Mouse (Mus musculus) E14TG2a.4 (cell line): Measurements from ENCODE around the gene Sacm1l.

Experiments
- H3K27me3 ChIP-seq: 2 replicates; pipeline ENCODE4 v1.6.1; 2014; ENCODE audit warnings: low read length, control low read depth; ENCODE audit not compliant: insufficient read depth
- H3K36me3 ChIP-seq: 2 replicates; pipeline ENCODE4 v1.6.1; 2014; ENCODE audit warnings: low read length, control low read depth; ENCODE audit not compliant: insufficient read depth
- H3K4me1 ChIP-seq: replicated peaks from 2 replicates; pipeline ENCODE4 v1.6.1; 2014; ENCODE audit warnings: low read depth, low read length, control low read depth
- H3K4me3 ChIP-seq: replicated peaks from 2 replicates; pipeline ENCODE4 v1.5.1; 2014; ENCODE audit warnings: mild to moderate bottlenecking, low read length
- H3K9me3 ChIP-seq: 2 replicates; pipeline ENCODE4 v1.6.1; 2014; ENCODE audit warnings: low read length, control low read depth
- CTCF ChIP-seq: conservative IDR thresholded peaks from 2 replicates; pipeline ENCODE4 v1.5.1; 2014; ENCODE audit warnings: low read length
- NANOG ChIP-seq: IDR thresholded peaks from 2 replicates; pipeline ENCODE4 v1.6.1; 2014; ENCODE audit warnings: borderline replicate concordance, low read length, mixed read lengths
- POU5F1 ChIP-seq: IDR thresholded peaks from 2 replicates; pipeline ENCODE4 v1.6.1; 2014; ENCODE audit warnings: low read length, borderline replicate concordance

Gene Sacm1l

DNA sequence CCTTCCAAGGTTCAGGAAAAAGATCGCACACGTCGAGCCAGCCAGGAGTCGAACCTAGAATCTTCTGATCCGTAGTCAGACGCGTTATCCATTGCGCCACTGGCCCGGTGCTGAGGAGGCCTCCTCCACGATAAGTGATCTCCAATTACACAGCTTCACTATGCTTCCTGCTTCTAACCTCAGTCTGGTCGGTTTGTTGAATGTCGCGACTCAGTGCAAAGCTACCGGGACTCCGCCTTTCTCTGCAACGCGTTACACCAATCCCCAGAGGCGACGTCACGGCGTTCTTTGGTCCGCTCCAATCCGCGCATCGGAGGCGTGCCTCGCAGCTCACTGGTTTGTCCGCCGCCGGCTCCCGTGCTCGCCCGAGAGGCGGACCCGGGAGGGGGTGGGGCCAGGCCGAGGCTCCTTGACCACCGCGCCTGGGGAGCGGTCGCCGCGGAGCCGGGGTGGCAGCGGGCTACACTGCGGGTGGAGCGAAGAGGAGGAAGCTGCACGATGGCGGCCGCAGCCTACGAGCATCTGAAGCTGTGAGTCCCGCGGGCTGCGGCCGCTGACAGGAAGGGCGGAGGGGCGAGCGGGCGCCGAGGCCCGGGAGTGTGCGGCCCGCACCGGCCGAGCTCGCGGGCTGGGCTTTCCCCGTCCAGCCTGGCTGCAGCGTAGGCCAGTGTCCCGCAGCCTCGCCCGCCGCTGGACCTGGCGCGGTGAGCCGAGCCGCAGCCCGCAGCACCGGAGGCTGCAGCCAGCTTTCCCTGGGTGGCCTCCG, at the start of gene Sacm1l:
Gene Sacm1l (plus strand): TSS at position 368 of the 766 bp plus-strand sequence.
- no peaks in the 10 kb centered on the region for H3K36me3 ChIP-seq
- no peaks in the 10 kb centered on the region for H3K27me3 ChIP-seq
- no peaks in the 10 kb centered on the region for H3K9me3 ChIP-seq
- H3K4me1 ChIP-seq = peaks cover 19% of the 10 kb centered on the region
- H3K4me3 ChIP-seq = peak within 1 kb of the TSS; percentile 99
- TF ChIP-seq POU5F1 (no peak), NANOG (no peak), CTCF (no peak)

DNA sequence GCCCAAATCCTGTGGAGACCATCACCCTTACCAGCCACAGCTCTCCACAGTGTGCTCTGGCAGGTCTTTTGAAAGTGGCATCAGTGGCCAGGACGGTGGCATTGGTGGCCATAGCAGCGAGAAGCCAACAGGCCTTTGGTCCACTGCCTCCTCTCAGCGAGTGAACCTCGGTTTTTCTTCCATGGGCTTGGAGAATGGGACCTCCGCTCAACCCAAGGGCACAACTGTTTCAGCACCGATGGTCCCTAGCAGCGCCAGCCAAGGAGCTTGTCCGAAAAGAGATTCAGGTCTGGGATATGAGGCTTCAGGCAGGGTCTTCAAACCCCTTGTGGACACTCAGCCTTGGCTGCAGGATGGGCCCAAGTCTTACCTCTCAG, 49.7 kb upstream of the Sacm1l start:
- Histone ChIP-seq H3K4me1 (peaks cover 29% of the 10 kb centered on the region), H3K9me3 (no peaks in the 10 kb centered on the region), H3K36me3 (peaks cover 31% of the 10 kb centered on the region), H3K27me3 (peaks cover 9% of the 10 kb centered on the region; the same call in 1 of the 2 replicates), H3K4me3 (no peak overlapping the region; the same call in 1 of the 2 replicates)
- TF ChIP-seq NANOG = no peak
- TF ChIP-seq POU5F1 = no peak
- no peak for TF ChIP-seq CTCF

DNA sequence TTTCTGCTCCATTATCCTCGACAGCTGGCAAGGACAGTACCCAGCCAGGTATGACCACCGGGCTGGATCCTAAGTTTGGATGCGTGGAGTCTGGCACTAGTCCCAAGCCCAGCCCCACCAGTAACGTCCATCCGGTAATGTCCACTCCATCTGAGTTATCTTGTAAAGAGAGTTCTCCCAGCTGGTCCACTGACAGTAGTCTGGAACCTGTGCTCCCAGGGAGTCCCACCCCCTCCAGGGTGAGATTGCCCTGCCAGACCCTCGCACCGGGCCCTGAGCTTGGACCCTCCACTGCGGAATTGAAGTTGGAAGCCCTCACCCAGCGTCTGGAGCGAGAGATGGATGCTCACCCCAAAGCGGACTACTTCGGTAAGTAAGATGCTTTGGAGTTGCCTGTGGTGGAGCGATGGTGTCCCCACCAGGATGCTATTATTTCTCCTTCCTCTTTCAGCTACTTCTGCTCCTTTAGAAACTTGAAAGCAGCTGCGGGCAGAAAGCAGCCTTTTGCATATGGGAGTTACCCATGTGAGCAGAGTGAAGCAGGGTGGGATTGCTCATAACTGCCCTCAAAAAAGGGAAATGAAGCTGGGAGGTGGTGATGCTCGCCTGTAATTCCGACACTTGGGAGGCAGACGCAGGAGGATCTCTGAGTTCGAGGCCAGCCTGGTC, 49.2 kb upstream of the Sacm1l start:
- no peaks in the 10 kb centered on the region for H3K9me3 ChIP-seq

DNA sequence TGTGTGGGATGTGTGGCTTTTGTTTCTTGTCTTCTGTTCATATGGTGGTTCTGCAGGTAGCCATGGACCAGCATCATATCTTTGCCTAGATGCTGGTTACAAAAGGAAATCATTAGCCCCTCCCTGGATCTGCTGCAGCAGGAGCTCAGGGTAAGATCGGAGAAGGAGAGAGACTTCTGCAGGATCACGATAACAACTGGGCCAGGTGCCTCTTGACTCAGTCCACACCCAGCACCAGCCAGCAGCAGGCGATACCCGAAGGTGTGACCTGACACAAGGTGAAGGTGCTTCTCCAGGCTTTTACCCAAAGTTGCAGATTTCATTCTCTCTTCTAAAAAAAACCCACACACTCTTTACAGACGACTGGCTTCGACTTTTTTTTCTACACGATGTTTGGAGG, 48.4 kb upstream of the Sacm1l start:
- no peak for TF ChIP-seq CTCF
- no peak overlapping the region for H3K4me3 ChIP-seq
- peaks cover 29% of the 10 kb centered on the region for H3K4me1 ChIP-seq
- H3K27me3 ChIP-seq = peaks cover 9% of the 10 kb centered on the region; the same call in 1 of the 2 replicates
- H3K9me3 ChIP-seq = no peaks in the 10 kb centered on the region
- H3K36me3 ChIP-seq = peaks cover 39% of the 10 kb centered on the region

More for the DNA sequence above, 49.2 kb upstream of the Sacm1l start:
- H3K4me3 ChIP-seq = no peak overlapping the region
- H3K27me3 ChIP-seq = peaks cover 9% of the 10 kb centered on the region; the same call in 1 of the 2 replicates
- peaks cover 32% of the 10 kb centered on the region for H3K36me3 ChIP-seq
- peaks cover 29% of the 10 kb centered on the region for H3K4me1 ChIP-seq
- TF ChIP-seq CTCF (no peak), NANOG (no peak), POU5F1 (no peak)

DNA sequence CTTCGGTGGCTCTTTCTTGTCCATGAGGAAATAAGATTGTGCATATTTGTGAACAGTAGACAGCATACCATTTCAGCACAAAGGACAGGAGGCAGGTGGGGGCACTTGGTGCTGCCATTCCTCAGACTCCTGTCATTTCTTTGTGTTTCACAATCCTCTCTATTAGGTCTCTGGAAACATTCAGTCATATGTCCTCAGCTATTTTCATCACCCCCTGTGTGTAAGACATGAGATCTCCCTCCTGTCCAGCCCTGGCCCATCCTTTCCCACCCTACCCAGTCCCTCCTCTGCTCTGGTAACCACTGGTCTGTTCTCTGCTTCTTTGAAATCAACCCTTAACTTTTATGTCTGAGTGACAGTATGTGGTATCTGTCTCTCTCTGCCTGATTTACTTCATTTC, 46.0 kb upstream of the Sacm1l start:
- Histone ChIP-seq H3K27me3 (peaks cover 9% of the 10 kb centered on the region; the same call in 1 of the 2 replicates), H3K4me3 (no peak overlapping the region), H3K36me3 (peaks cover 47% of the 10 kb centered on the region), H3K4me1 (peaks cover 29% of the 10 kb centered on the region), H3K9me3 (no peaks in the 10 kb centered on the region)
- TF ChIP-seq NANOG (no peak), CTCF (no peak), POU5F1 (no peak)

DNA sequence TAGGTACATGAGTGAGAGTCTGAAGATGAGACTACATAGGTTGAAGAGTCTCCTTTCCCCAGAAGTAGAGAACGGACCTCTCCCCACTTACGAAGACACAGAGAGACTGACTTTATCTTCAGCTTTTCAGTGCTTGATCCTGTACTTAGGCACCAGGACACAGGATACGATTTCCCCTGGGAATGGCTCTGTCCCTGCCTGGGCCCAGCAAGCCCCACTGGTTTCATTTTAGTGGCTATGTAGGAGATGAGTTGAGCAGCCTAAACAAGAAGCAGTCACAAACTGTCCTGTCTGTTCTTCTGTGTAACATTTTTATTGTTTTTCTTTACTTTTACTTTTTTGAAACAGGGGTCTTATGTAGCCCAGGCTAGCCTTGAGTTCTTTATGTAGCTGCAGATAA, 44.7 kb upstream of the Sacm1l start:
- H3K36me3 ChIP-seq = peaks cover 43% of the 10 kb centered on the region
- peaks cover 21% of the 10 kb centered on the region for H3K4me1 ChIP-seq
- H3K9me3 ChIP-seq = no peaks in the 10 kb centered on the region
- peaks cover 7% of the 10 kb centered on the region; the same call in 1 of the 2 replicates for H3K27me3 ChIP-seq
- no peak overlapping the region for H3K4me3 ChIP-seq
- TF ChIP-seq NANOG = no peak
- TF ChIP-seq POU5F1 = no peak
- no peak for TF ChIP-seq CTCF

DNA sequence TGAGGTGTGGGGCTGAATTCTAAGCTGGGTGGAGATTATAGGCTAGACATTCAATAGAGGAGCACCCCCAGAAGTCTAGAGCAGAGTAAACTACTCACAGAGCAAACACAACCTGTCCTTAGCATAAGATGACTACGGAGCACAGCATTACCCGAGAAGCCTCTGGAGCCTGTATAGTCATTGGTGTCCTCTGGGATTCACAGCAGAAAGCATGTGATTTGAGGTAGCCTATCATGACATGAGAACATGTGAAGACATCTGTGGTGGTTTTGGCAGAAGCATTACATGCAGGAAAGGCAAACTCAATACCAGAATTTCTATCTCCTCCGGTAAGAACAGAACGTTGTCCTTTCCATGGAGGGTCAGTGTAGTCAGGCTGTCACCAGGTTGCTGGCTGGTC, 44.0 kb upstream of the Sacm1l start:
- no peaks in the 10 kb centered on the region; the same call in 1 of the 2 replicates for H3K27me3 ChIP-seq
- H3K4me1 ChIP-seq = peaks cover 17% of the 10 kb centered on the region
- H3K36me3 ChIP-seq = peaks cover 36% of the 10 kb centered on the region
- no peaks in the 10 kb centered on the region for H3K9me3 ChIP-seq
- TF ChIP-seq NANOG (no peak), POU5F1 (no peak), CTCF (no peak)
- no peak overlapping the region for H3K4me3 ChIP-seq

DNA sequence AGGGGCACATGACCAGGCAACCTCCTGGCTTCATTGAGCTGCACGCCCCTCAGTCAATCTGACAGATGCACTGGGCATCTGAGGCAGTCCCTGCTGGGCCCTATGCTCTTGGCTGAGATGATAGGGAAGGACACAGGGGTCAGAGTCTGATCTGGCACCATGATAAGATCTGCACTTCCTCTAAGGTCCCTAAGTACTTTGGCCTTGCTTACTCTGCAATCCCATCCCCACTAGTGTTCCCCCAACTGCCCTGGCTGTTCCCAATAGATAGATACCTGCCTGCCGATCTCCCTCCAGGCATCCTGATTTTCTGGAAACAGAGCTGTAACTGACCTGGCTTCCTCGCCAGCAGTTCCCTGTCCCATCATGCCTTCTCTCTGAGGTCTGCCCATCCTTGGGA, 42.9 kb upstream of the Sacm1l start:
- peaks cover 25% of the 10 kb centered on the region for H3K4me1 ChIP-seq
- no peak overlapping the region for H3K4me3 ChIP-seq
- TF ChIP-seq NANOG (no peak), POU5F1 (no peak), CTCF (no peak)
- H3K27me3 ChIP-seq = no peaks in the 10 kb centered on the region
- H3K36me3 ChIP-seq = peaks cover 25% of the 10 kb centered on the region; the same call in 1 of the 2 replicates
- H3K9me3 ChIP-seq = no peaks in the 10 kb centered on the region

DNA sequence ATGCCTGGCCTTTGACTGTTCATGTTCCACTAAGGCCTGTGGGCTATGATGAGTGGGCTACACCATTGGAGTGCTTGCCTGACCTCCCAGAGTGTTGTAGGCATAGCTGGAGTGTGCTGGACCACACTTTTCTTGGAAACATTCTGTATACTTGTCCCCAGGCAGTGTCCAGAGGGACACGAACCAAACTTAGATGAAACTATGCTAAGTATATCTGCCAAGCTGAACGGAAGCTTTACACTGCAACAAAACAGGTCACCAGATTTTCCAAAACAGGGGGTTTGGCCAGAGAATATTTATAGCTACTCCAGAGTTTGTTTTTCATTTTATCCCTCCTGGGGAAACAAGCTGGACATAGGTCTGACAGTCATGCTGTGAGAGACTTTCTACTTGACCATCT, 40.5 kb upstream of the Sacm1l start:
- peaks cover 24% of the 10 kb centered on the region; the same call in 1 of the 2 replicates for H3K36me3 ChIP-seq

More for the DNA sequence above, 40.5 kb upstream of the Sacm1l start:
- no peak for TF ChIP-seq CTCF
- H3K4me3 ChIP-seq = no peak overlapping the region
- no peaks in the 10 kb centered on the region for H3K9me3 ChIP-seq
- H3K4me1 ChIP-seq = peaks cover 36% of the 10 kb centered on the region
- H3K27me3 ChIP-seq = no peaks in the 10 kb centered on the region
